Mouse (Mus musculus): ENCODE measurements around the gene Kcna10.

DNA sequence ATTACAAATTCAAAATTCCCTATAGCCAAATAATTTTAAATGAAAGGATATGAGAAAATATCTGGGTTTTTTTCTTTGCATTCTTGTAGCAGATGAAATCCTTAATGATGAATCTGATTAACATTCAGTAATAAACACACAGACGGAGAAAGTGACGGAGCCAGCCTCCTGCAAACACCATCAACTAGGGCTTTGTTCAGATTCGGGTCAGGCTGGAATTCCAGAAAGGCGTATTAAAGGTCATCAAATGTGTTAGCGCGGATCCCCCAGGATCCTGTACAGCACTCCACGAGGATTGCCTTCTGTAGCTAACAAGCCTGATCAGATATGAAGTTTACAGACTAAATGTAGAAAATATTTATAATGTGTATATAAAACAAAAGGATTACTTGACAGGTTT lies 35.7 kb upstream of the Kcna10 start:
- TF ChIP-seq POLR2A (IDR thresholded peaks at IDR 0.05; ENCODE audit: control insufficient read depth in 1 of 2, insufficient read depth in 1 of 2, low read depth in 1 of 2, low read length in 2 of 2, poor library complexity in 1 of 2) (no peak), CTCF (IDR thresholded peaks at IDR 0.05 in 2 of 3, conservative IDR thresholded peaks at IDR 0.05 in 1 of 3; ENCODE audit: control insufficient read depth in 1 of 3, insufficient read depth in 1 of 3, low read depth in 2 of 3, low read length in 3 of 3, poor library complexity in 1 of 3, severe bottlenecking in 1 of 3) (no peak), ELF1 (IDR thresholded peaks at IDR 0.05; ENCODE audit: low read depth, low read length) (no peak), MYB (IDR thresholded peaks at IDR 0.05; ENCODE audit: low read depth, low read length) (no peak), BHLHE40 (IDR thresholded peaks at IDR 0.05; ENCODE audit: borderline replicate concordance, low read depth, low read length) (no peak), EP300 (IDR thresholded peaks at IDR 0.05; ENCODE audit: low read depth in 1 of 2, low read length in 2 of 2) (no peak)
